Mouse (Mus musculus): ENCODE results near the gene Cacna2d3. TPM values are rescaled to one million over a fixed set of nuclear protein-coding genes. Genes with fewer than 3 reads are reported as not detected.

Cacna2d3 gene
- total and polyA plus RNA-seq, 3 experiments, result not detected

GRCm38 (mm10) chr14:29174762-29175161 is 546.9 kb downstream of the Cacna2d3 start:
- in situ Hi-C loops (cut with MboI; ENCODE audit: low pct_ligation_motif_present, low pct_unique_long_range_greater_than_20kb, low sequenced_read_pairs), result no loop called here
- Histone ChIP-seq H3K4me1 (ENCODE audit: control insufficient read depth in 1 of 2, insufficient read depth in 2 of 2) (no peaks in the 10 kb centered on the region), H3K36me3 (replicated peaks in 1 of 2; ENCODE audit: control insufficient read depth in 1 of 2, insufficient read depth in 1 of 2, low read length in 1 of 2) (no peaks in the 10 kb centered on the region), H3K4me3 (replicated peaks in 1 of 3; ENCODE audit: low read depth in 2 of 3, low read length in 2 of 3, poor library complexity in 1 of 3) (no peak overlapping the region), H3K9ac (ENCODE audit: insufficient read depth, low read depth) (no peak overlapping the region), H3K9me3 (replicated peaks; ENCODE audit: low read length) (peaks cover 47% of the 10 kb centered on the region), H3K4me2 (ENCODE audit: insufficient read depth, low read depth, poor library complexity, severe bottlenecking) (no peak overlapping the region), H3K27me3 (replicated peaks) (no peaks in the 10 kb centered on the region), H3K27ac (ENCODE audit: insufficient read depth, low read depth) (no peak overlapping the region), H3K79me2 (replicated peaks; ENCODE audit: control insufficient read depth, extremely low read depth, insufficient read depth, poor library complexity, severe bottlenecking) (no peaks in the 10 kb centered on the region)
- no peak for TF ChIP-seq ZMIZ1 (IDR thresholded peaks at IDR 0.05; ENCODE audit: low read depth, low read length)
- TF ChIP-seq EP300 (IDR thresholded peaks at IDR 0.05; ENCODE audit: low read length), result no peak
- TF ChIP-seq HCFC1 (IDR thresholded peaks at IDR 0.05; ENCODE audit: low read depth, low read length), result no peak
- dilution Hi-C loops (cut with MboI; ENCODE audit: extremely low pct_ligation_motif_present, extremely low pct_unique_long_range_greater_than_20kb, low sequenced_read_pairs), result no loop called here
- DNase-seq (ENCODE audit: extremely low read depth), result no peak

DNA sequence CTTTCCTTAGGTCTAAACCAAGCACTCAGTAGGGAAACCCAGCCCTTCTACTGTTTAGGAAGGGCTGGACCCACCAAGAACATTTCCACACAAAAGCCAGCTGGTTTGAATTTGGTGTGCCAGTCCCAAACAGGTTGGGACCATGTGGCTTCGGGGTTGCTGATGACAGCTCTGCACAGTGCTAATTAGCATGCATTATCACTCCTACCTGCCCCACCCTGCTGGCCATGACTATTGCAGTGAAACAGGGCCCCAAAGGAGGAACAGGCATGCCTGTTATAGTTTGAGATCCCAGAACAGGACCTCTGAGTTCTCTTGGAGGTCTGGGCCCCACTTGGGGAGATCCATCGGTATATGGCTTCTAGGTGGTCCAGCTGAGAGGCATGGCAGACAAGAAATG is 549.5 kb downstream of the Cacna2d3 start:
- no peaks in the 10 kb centered on the region for H3K36me3 ChIP-seq (replicated peaks in 1 of 2; ENCODE audit: control insufficient read depth in 1 of 2, insufficient read depth in 1 of 2, low read length in 1 of 2)
- no peak overlapping the region for H3K27ac ChIP-seq (ENCODE audit: insufficient read depth, low read depth)
- peaks cover 49% of the 10 kb centered on the region for H3K9me3 ChIP-seq (replicated peaks; ENCODE audit: low read length)
- TF ChIP-seq POLR2AphosphoS2 (IDR thresholded peaks at IDR 0.05; ENCODE audit: low read depth, low read length) (no peak), MEF2A (IDR thresholded peaks at IDR 0.05; ENCODE audit: borderline replicate concordance, low read depth, low read length) (no peak), MAFK (IDR thresholded peaks at IDR 0.05; ENCODE audit: insufficient replicate concordance, low read length) (no peak), USF2 (conservative IDR thresholded peaks at IDR 0.05; ENCODE audit: low read depth, low read length) (no peak), E2F4 (IDR thresholded peaks at IDR 0.05; ENCODE audit: insufficient replicate concordance, low read depth, low read length) (no peak), USF1 (IDR thresholded peaks at IDR 0.05; ENCODE audit: low read depth, low read length) (no peak), ZKSCAN1 (IDR thresholded peaks at IDR 0.05; ENCODE audit: borderline replicate concordance, low read depth, low read length) (no peak), ELF1 (IDR thresholded peaks at IDR 0.05; ENCODE audit: low read depth, low read length) (no peak), MYC (IDR thresholded peaks at IDR 0.05; ENCODE audit: low read depth, low read length) (no peak)
- dilution Hi-C loops (cut with MboI; ENCODE audit: extremely low pct_ligation_motif_present, extremely low pct_unique_long_range_greater_than_20kb, low sequenced_read_pairs) (no loop called here), in situ Hi-C loops (cut with MboI; ENCODE audit: low pct_ligation_motif_present, low pct_unique_long_range_greater_than_20kb, low sequenced_read_pairs) (no loop called here)
- DNase-seq (ENCODE audit: extremely low read depth), result no peak
- H3K4me2 ChIP-seq (ENCODE audit: insufficient read depth, low read depth, poor library complexity, severe bottlenecking), result no peak overlapping the region
- H3K27me3 ChIP-seq (replicated peaks), result no peaks in the 10 kb centered on the region
- no peaks in the 10 kb centered on the region for H3K4me1 ChIP-seq (ENCODE audit: control insufficient read depth in 1 of 2, insufficient read depth in 2 of 2)
- no peak overlapping the region for H3K9ac ChIP-seq (ENCODE audit: insufficient read depth, low read depth)
- H3K79me2 ChIP-seq (replicated peaks; ENCODE audit: control insufficient read depth, extremely low read depth, insufficient read depth, poor library complexity, severe bottlenecking), result no peaks in the 10 kb centered on the region
- no peak overlapping the region for H3K4me3 ChIP-seq (replicated peaks in 1 of 3; ENCODE audit: low read depth in 2 of 3, low read length in 2 of 3, poor library complexity in 1 of 3)

DNA sequence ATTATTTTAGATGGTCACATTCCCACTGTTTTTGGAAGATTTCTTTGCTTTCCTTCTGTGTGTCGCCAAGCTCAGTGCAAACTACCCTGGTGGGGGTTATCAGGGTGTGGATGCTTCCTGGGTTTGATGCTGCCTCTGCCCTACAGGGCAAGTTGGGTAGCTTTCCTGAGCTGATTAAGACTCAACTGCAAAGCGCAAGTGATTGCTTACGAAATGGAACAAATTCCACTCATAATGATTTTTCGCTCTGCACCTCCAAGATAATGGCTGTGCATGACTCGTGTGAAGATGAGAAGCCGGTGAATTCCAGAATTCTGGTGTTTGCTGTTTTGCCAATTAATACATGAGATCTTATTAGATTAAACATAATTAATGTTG is 557.0 kb downstream of the Cacna2d3 start:
- in situ Hi-C loops (cut with MboI; ENCODE audit: low pct_ligation_motif_present, low pct_unique_long_range_greater_than_20kb, low sequenced_read_pairs) (no loop called here), dilution Hi-C loops (cut with MboI; ENCODE audit: extremely low pct_ligation_motif_present, extremely low pct_unique_long_range_greater_than_20kb, low sequenced_read_pairs) (no loop called here)
- no peak for DNase-seq (ENCODE audit: extremely low read depth)
- H3K27me3 ChIP-seq (replicated peaks), result no peaks in the 10 kb centered on the region
- H3K4me3 ChIP-seq (replicated peaks in 1 of 3; ENCODE audit: low read depth in 2 of 3, low read length in 2 of 3, poor library complexity in 1 of 3), result no peak overlapping the region
- no peaks in the 10 kb centered on the region for H3K4me1 ChIP-seq (ENCODE audit: control insufficient read depth in 1 of 2, insufficient read depth in 2 of 2)
- no peaks in the 10 kb centered on the region for H3K36me3 ChIP-seq (replicated peaks in 1 of 2; ENCODE audit: control insufficient read depth in 1 of 2, insufficient read depth in 1 of 2, low read length in 1 of 2)
- H3K9me3 ChIP-seq (replicated peaks; ENCODE audit: low read length), result peaks cover 40% of the 10 kb centered on the region
- TF ChIP-seq JUN (IDR thresholded peaks at IDR 0.05; ENCODE audit: insufficient read depth, low read depth, low read length) (no peak), GABPA (IDR thresholded peaks at IDR 0.05; ENCODE audit: insufficient replicate concordance, low read depth, low read length) (no peak), ZC3H11A (IDR thresholded peaks at IDR 0.05; ENCODE audit: low read depth, low read length) (no peak), UBTF (IDR thresholded peaks at IDR 0.05; ENCODE audit: low read depth, low read length) (no peak), RAD21 (IDR thresholded peaks at IDR 0.05; ENCODE audit: low read depth, low read length) (no peak), POLR2A (IDR thresholded peaks at IDR 0.05; ENCODE audit: low read depth, low read length) (no peak), RCOR1 (conservative IDR thresholded peaks at IDR 0.05; ENCODE audit: low read depth, low read length) (no peak), TCF12 (IDR thresholded peaks at IDR 0.05; ENCODE audit: low read depth, low read length) (no peak), MAX (IDR thresholded peaks at IDR 0.05; ENCODE audit: low read length) (no peak), ELF1 (IDR thresholded peaks at IDR 0.05; ENCODE audit: low read depth, low read length) (no peak), USF2 (conservative IDR thresholded peaks at IDR 0.05; ENCODE audit: low read depth, low read length) (no peak)
- H3K27ac ChIP-seq (ENCODE audit: insufficient read depth, low read depth), result no peak overlapping the region
- H3K9ac ChIP-seq (ENCODE audit: insufficient read depth, low read depth), result no peak overlapping the region
- H3K4me2 ChIP-seq (ENCODE audit: insufficient read depth, low read depth, poor library complexity, severe bottlenecking), result no peak overlapping the region
- no peaks in the 10 kb centered on the region for H3K79me2 ChIP-seq (replicated peaks; ENCODE audit: control insufficient read depth, extremely low read depth, insufficient read depth, poor library complexity, severe bottlenecking)

Measured in CH12.LX (cell line).